Mouse (Mus musculus): Measurements from ENCODE around the gene Bcl11b.

Gene Bcl11b

GRCm38 (mm10) chr12:107887621-107888020 is 115.8 kb downstream of the Bcl11b start:
- DNase-seq, result no peak

DNA sequence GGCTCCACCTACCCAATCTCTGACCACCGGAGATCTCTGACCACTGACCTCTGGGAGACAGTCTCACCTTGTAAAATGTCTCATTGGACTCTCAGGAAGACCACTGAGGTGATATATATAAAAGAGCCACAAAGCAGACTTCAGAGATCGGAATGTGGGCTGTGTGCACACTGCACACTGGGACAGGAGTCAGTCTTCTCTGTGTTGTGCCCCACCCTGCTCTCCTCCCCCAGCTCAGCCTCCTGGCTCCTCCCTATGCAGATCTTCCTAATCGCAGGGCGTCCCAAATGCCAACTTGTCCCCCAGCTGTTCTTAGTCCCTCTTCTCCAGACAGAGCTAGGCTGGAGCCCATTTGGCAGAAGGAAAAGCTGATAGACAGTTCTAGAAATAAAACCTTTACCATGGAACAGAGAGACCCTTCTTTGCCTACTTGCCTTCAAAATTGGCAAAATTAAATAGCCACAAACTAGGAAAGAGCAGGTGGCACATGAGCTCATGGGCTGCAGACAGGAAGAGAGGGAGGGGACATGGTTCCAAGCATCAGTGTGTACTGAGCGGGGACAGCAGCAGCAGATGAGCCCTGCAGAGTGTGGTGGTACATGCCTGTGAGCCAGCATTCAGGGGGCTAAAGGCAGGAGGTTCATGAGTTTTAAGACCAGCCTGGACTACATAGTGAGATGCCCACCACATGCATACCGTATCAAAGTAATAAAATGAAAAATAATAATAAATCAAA is 118.9 kb downstream of the Bcl11b start:
- DNase-seq, result no peak

DNA sequence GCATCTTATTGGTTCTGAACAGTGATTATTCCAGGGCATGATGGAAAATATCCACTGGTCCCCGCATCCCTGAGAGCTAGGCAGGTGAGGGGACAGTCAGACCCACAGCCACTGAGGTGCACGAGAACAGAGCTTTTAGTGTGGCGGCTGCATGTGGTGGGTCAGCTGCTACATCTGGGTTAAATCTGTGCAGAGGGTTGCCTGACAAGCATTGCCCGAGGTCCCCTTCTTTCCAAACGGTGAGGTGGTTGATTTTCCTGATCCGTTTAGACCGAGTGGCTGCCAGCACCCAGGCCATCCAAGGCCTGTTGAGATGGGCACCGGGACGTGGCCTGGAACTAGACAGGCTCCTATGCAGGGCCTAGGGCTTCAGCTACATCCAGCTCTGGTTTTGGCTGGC is 121.7 kb downstream of the Bcl11b start:
- DNase-seq, result no peak

DNA sequence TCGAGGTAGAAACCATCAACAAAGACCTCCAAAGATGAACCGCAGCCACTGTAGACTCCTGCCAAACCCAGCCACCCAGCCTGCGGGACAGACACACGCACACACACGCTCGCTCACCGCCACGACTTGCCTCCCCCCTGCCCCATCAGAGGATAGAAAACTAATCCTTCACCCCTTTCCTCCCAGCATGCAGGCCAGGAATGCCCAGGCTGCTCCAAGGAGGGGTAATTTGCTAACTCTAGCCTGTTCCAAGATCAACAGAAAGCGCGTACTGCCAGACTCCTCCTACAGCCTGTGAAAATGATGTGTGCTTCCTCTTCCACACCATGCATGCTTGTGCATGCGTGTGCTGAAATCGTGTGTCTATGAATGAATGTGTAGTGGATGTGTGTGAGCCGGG is 122.7 kb downstream of the Bcl11b start:
- DNase-seq, result no peak

GRCm38 (mm10) chr12:107879114-107879777 is 124.2 kb downstream of the Bcl11b start:
- DNase-seq, result peak in 1 of 2 experiments; percentile 56

- no peak for DNase-seq
Measured at GRCm38 (mm10) chr12:107876237-107876636, 127.2 kb downstream of the Bcl11b start.

DNA sequence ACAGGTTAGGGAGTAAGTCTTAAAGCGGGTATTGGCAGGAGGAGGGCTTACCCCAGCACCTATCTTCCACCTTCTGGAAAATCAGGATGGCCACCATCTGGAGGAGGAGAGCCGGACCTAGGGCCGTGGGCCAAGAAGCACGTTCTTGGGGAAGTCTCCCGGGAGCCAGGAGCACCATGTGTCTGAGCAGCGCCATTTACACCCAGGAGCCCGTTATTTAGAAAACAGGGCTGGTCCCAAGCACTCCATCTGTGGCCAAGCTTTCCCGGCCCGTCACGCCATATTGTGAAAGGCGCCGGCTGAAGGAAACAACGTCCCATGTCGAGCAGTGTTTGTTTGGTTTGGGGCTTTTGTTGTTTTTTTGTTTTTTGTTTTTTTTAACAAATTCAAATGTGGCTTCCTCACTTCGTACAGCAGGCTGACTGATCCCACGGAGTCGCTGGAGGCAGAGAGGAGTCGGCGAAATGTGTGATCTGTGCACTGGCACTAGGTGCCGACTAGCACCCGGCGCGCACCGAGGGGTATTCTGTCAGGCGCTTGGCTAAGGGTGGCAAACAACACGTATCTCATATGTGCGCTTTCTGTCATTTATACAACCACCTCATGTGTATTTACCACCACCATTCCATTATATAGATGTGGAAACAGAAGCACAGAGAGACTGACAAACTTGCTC is 128.8 kb downstream of the Bcl11b start:
- DNase-seq, result peak in 1 of 2 experiments; percentile 40

GRCm38 (mm10) chr12:107869526-107870050 is 133.8 kb downstream of the Bcl11b start:
- DNase-seq, result no peak

DNA sequence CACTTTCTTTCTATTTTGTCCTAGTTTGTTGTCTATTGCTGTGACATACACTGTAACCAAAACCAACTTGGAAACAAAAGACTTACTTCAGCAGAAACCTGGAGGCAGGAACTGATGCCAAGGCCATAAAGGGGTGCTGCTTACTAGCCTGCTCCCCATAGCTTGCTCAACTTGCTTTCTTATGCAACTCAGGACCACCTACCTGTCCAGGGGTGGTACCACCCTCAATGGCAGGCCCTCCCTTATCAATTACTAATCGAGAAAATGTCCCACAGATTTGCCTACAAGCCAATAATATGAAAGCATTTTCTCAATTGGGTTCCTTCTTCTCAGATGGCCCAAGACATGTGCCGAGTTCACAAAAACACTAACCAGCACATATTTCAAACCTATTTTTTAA is 135.1 kb downstream of the Bcl11b start:
- DNase-seq, result no peak
